Mouse (Mus musculus) erythroblast, adult 5-6 weeks (primary cell): ENCODE measurements at regions not wholly inside any gene's neighbourhood (a gene's known extent, or its start where the extent isn't known, plus 50 kb on each side); places are given as distances from the start of the nearest gene placed in this dataset.
"Not testable (repeated sequence)": the region's sequence is repeated elsewhere in the genome, so short reads cannot be mapped to it uniquely, and the experiment has no call there.

Experiments used
- ATAC-seq: replicated peaks from 2 replicates; pipeline ENCODE4 v1.8.0; 2016; ENCODE audit warnings: moderate number of reproducible peaks, mild to moderate bottlenecking, moderate TSS enrichment, inconsistent platforms; ENCODE audit not compliant: poor library complexity, low FRiP score, severe bottlenecking

DNA sequence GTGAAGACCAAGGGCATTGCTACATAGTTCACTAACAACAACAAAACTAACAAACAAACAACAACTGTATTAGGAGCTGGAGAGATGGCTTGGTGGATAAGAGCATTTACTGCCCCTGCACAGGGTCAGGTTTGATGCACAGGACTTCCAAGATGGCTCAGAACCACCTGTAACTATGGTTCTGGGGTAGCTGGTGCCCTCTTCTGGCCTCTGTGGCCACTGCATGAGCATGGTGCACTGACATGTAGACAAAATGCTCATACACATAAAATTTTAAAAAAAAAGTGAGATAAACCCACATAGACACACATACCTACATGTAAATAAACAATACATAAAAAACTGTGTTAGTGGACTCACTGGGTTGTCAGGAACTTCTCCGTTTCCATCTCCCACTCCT lies 172.5 kb downstream of the Nucb2 start:
- no peak for ATAC-seq

DNA sequence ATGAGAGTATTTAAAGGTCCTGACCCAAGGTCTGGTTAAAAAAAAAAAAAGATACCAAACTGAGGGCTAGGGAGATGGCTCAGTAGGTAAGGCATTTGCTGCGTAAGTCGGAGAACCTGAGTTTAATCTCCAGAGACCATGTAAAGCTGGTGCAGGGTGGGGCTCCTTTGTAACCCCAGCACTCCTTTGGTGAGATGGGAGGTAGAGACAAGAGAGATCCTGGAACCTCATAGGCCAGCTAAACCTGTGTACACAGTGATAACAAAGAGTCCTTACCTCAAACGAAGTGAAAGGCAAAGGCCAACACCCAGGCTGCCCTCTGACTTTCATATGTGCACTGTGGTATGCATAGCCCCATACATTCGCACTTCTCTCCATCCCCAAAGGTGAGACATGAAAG lies 175.0 kb downstream of the Nucb2 start:
- no peak for ATAC-seq

DNA sequence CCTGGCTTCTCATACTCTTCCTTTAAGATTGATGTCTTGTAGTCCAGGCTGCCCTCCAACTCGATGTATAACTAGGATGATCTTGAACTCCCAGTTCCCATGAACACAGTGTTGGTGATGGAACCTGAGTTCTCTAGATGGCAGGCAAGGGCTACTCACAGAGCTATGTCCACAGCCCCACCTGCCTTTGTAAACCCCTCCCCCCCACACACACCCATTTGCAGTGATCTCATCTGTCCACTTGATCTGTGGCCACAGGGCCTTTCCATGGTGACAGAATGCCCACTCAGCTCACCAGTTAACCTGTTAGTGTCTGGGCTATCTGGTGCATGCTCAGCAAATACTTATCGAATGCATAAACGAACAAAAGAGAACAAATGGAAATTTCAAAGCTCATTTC lies 176.4 kb downstream of the Nucb2 start:
- ATAC-seq = no peak

DNA sequence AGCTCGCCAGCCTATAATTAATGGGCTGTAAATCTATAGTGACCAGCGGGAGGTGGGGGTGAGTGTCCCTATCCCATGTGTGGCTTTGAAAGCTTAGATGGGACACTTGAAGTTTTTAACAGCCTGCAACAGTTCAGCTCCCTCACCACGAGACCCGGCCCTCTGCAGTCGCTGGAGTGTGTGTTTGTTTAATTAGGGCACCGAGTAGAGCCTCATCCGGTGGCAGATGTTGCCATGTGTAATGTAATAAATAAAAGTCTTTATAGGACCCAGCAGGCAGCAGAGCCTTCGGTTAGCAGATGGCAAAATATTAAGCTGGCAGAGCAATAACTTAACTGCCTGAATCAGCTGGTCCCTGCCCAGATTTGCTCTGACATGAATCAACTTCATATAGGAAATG lies 177.1 kb downstream of the Nucb2 start:
- ATAC-seq = no peak

DNA sequence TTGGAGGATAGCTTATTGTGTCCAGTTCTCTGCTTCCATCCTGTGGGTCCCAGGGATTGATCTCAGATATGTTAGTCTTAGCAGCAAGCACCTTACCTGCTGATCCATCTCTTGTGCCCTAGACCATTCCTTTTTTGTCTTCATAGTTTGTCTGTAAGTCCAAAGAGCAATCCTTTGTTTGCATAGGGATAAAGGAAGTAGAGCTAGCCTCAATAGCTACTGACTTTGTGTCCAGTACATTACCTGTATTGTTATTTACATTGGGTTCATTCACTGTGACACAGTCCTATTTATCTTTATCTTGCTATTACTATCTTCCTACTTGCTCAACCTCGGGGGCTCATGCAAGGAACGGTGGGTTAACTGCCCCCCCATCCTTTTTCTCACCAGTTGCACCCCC lies 196.2 kb downstream of the Nucb2 start:
- ATAC-seq = no peak

DNA sequence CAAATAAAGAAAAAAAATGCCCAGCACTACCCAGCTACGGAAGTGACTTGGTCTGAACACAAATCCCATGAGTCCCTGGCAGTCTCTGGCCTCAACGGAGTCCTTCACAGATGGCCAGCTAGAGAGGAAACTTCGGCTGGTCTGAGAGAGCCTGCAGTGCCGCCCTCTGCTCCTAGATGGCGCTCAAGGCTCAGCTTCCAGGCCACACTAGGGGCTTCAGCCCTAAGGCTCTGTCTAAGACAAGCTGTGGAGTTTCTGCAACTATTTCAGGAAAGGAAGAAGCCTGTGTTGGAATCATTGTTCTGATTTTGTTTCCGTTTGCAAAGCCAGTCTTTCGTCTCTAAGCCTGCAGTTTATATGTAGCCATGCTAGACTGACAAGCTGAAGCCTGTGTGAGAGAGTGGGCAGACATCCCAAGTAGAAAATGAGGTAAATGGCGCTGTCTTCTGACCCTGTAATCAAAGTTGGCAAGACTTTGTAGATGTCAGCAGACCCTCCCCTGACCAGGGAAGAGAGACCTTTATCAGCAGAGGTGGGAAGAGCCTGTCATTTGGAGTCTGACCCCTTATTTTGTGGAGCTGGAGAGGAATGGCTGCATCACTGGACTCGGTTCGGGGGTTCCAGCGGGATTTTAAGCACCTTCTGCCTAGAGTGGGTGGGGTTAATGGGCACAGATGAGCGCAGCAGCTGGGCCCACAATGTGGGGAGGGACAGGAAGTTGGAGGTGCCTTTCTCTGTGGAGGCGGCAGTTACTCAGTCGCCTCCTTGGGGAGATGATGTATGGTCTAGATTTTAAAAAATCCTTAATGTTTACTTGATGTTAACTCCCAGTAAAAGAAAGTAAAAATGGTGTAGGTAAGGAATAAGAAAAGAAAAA lies 197.5 kb downstream of the Nucb2 start:
- no peak for ATAC-seq

DNA sequence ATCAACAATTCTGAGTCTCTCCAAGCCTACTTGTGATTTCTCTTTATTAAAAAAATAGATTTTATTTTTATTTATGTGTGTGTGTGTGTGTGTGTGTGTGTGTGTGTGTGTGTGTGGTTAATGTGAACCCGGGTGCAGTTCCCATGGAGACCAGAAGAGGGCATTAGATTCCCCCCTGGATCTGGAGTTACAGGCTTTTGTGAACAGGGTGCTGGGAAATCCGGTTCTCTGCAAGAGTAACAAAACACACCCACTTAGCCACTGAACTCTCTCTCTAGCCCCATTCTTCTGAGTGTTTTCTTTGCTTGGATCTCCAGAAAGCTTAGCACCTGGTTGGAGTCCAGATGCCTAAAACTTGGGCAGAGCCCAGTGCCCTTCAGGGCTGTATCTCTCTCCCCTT lies 198.4 kb downstream of the Nucb2 start:
- ATAC-seq = no peak

DNA sequence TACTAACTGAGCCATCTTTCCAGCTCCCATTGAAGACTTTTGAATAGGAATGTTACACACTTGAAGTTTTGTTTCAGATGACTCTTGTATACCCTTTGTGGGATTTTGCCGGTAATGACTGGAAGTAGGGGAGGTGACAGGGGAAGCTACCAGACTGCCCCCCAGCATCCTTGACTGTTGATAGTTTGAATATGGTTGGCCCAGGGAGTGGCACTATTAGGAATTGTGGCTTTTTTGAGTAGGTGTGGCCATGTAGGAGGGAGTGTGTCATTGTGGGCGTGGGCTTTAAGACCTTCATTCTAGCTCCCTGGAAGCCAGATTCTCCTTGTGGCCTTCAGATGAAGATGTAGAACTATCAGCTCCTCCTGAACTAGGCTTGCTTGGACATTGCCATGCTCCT lies 207.4 kb downstream of the Nucb2 start:
- ATAC-seq = no peak

DNA sequence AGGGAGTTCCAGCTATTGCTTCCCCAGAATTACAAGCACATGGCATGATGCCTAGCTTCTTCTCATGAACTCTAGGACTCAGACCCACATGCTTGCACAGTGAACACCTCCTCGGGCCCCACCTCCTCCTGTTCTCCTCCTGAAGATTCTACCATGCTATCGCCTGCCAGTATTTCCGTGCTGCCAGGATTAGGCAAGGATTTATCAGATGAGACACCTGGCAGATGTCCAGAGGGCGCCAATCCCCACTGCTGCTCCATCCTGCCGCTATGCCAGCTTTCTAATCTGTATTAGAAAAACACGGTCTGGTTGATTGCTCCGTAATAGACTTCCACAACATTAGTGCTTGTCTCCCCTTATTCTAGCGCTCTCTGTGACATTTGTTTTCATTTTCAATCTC lies 209.0 kb downstream of the Nucb2 start:
- no peak for ATAC-seq

DNA sequence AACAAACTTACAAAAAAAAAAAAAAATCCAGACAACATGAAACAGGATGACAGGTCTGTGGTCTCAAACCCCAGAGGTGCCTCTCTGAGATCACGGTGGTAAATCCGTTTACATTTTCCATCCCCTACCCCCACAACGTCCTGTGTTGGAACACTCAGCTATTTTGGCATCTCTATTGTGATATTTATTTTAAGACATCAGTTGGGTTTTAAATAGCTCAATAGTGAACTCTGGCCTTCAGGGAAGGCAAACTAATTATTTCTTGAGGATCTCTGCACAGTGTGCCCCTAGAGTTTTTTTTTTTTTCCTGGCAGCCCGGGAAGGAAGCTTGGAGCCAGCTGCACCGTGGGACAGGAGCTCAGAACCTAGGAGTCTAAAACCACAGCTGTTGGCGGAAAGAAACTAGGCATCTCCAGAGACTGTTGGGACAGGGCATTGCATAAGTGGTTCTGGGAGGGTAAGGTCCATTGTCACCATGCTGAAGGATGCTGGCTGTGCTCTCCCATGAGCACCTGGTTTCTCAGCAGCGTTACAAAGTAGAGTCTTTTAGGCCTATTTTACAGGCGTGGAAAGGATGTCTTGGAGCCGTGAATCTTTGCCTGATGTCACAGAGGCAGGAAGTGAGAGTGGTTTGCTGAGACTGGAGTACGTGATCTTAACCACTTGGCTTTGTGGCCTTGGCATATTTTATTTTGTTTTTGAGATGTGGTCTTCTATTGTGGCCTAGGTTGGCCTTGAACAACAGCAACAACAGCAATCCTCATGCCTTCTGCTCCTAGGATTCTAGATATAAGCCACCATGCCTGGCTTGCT lies 211.3 kb downstream of the Nucb2 start:
- ATAC-seq = no peak

DNA sequence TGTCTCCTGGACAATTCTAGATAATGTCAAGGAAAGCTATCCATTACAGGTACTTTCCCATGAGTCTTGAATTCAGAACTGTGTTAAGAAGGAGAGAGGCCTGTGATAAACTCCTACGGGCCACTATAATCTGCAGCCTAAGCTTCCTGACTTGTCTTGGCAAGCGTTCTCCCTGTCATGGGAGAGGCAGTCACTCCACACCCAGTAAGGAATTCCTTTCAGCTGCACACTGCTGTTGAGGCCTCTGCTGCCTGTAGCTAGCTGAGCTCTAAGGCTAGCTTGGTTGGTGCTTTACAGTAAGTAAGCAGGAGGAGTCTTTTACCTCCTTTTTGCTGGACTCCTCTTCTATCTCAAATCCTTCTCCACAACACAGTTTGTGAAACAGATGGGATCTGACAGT lies 224.2 kb downstream of the Nucb2 start:
- ATAC-seq = no peak

DNA sequence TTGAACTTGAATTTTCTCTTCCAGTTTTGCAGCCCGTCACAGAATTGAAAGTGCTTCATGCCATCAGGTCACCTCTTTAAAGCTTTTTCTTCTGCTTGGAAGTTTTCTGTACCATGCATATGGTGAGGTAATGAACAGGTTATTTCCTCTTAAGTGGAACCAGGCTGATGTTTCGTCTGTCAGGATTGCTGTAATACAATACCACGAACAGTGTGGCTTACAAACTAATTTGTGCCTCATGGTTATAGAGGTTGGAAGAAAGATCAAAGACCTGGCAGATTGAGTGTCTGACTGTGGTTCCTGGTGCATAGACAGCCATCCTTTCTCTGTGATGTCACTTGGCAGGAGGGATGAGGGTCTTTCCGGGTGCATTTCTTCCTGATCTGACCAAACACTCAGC lies 225.6 kb downstream of the Nucb2 start:
- ATAC-seq = no peak

DNA sequence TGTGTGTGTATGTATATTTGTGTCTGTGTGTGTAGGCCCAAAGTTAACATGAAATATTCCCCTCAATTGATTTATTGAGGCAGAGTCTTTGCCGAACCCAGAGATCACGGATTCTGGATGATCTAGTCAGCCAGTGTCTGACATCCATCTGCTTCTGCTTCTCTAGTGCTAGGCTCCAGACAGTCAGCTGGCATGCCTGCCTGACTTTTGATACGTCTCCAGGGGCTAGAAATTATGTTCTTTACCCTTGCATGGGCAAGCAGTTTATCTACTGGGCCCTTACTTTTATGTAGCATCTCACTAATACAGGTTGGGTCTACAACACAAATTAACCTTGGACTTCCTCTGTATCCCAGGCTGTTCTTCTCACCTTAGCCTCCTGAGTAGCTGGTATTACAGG lies 231.5 kb downstream of the Nucb2 start:
- no peak for ATAC-seq

DNA sequence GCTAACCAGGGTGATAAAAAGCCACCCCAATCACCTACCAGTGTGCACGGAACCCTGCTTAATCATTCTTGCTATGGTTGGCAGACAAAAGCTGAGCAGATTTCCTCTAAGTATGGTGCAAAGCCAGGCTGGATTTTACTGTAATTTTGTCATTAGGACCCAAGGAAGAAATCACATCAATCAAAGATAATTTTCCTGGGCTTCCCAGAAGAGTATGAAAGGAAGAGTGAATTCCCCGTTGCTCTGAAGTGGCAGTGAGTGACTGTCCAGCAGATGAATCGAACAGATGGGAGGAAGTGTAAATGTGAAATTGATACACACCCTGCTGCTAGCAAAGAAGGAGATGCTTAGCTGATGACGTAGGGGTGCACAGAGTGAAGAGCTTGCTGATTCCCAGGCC lies 232.2 kb downstream of the Nucb2 start:
- ATAC-seq = no peak

DNA sequence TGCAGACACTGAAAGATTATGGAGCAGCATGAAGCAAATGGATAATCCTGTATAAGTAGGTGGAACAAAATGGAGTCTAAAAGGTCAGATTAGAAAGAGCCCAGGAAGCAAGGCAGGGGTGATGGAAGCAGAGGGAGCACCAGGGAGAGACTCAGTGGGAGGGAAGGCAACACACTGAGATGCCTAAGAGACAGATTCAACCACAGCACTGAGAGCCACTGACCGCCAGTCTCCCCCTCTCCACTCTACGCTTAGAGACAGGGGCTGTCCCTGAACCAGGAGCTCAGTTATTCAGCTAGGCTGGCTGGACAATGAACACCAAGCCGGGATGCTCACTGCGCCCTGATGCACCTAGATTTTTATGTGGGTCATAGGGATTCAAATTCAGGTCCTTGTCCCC lies 233.8 kb downstream of the Nucb2 start:
- ATAC-seq = no peak

DNA sequence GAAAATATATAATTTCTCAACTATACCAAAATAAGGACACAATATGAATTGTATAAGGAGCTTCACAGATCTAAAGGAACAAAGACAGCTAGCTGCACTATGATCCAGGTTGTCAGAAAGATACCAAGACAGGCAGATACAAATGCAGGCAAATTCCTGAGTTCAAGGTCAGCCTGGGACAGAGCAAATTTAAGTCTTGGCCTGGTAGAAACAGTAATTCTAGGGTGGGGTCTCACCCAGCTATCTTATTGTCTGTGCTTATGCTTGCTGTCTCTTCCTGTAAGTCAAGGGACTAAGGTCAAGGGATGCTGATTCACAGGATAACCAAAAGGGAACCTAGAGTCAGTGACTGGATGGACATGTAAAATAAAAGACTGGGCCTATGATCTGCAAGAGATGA lies 250.4 kb downstream of the Nucb2 start:
- ATAC-seq = no peak

DNA sequence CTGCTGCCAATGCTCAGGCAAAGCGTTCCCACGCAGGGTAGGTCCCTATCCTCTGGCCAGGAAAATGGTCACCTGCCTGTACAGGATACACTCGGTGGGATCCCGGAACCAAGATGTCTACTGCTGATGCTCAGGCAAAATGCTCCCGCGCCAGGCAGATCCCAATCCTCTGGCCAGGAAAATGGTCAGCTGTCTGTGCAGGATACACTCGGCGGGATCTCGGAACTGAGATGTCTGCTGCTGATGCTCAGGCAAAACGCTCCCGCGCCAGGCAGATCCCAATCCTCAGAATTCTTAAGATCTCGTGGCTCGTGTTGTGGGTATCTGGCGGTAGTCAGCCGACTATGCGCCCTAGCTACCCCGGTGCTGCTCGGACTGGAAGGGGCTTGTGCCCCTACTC lies 288.0 kb downstream of the Nucb2 start:
- ATAC-seq = not testable (repeated sequence)

DNA sequence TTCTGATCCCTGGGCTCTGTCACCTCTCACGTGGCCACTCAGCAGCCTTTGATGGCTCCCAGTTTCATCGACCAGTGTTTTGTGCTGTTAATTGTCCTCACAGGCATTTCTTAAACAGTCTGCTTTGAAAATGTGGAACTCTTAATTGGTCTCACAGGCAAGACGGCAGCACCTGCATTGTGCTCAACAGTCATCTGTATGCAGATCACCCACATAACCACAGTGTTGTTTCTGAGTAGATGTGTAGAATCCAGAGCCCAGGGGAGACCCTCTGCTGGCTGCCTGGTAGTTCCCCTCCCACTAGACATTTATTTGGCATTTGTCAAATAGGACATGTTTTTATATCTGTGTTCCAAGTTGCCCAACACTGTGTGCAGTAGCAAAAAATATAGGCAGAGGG lies 304.3 kb downstream of the Nucb2 start:
- ATAC-seq = no peak

DNA sequence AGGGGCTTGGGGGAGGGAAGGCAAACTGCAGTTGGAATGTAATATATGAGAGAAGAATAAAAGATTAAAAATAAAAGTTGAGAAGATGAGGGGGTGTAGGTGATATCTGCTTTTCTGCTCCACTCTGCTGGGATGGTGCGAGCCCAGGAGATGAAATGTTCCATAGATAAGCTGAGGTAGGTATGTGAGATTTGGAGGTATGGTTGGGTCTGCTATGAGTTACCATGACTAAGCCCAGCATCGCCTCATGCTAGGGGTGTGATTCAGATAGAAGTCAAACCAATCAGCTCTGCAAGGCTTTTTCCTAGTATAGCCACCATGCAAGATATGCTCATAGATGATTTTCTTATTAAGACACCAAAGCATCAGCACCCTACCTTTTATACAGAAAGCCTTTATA lies 312.3 kb downstream of the Nucb2 start:
- ATAC-seq = no peak

DNA sequence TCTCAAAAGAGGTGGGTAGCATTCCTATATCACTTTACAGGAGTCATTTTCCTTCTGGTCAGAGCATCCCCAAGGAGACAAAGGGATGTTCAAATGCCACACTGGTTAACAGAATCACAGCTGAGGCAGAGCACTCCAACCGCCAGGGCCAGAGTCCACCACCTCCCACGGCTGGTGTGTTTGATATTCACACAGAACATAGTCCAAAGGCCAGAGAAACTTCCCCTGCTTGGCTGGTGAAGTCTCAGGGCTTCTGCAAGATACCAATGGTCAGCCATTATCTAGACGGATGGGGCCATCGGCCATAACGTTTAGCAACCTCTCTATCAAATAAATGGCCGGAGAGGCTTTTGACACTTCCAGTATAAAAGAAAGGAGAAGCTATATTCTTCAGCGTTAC lies 313.8 kb downstream of the Nucb2 start:
- no peak for ATAC-seq

DNA sequence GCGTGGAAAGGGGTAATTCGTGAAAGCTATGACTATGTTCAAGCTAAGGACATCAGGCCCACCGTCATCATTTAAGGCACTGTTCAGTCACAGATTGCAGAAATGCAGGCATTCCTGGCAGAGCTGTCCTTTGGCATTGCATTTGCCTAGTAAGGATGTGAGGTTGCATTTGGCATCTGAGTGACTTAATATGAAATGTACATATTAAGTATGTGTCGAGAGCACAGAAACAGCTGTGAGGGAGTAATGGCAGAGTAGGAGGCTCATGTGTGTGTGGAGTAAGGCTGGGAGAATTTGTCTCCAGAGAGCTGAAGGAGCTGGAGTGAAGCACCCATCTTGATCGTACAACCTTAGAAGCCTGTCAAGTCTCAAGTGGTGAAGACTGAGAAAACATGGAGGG lies 316.4 kb downstream of the Nucb2 start:
- no peak for ATAC-seq
